Mouse (Mus musculus) midbrain, embryonic 11.5 days (tissue): ENCODE results near the gene Zfp672. TPM values are rescaled to one million over a fixed set of nuclear protein-coding genes. Genes with fewer than 3 reads are reported as not detected.

ENCODE experiments used
- ATAC-seq: fragments of 200-750 bp; cut with Nextera tagmentation; 2 replicates; pipeline ENCODE4 v1.8.0; 2017; ENCODE audit warnings: moderate TSS enrichment, moderate library complexity; ENCODE audit not compliant: low FRiP score
- DNase-seq: peaks from one replicate; pipeline ENCODE4 v3.0.0; 2015; ENCODE audit warnings: low spot score; ENCODE audit errors: missing footprints
- H3K27ac ChIP-seq: fragments of 300-500 bp; sonication (generic); 2 replicates; pipeline ENCODE4 v1.5.1; 2014; ENCODE audit warnings: low read depth, low read length
- H3K27me3 ChIP-seq: fragments of 300-500 bp; sonication (generic); 2 replicates; pipeline ENCODE4 v1.6.1; 2014; ENCODE audit warnings: mild to moderate bottlenecking, low read length, moderate library complexity, mixed read lengths; ENCODE audit not compliant: control insufficient read depth, insufficient read depth
- H3K36me3 ChIP-seq: fragments of 300-500 bp; sonication (generic); 2 replicates; pipeline ENCODE4 v1.6.1; 2014; ENCODE audit warnings: mild to moderate bottlenecking, low read length, moderate library complexity, mixed read lengths; ENCODE audit not compliant: control insufficient read depth, insufficient read depth
- H3K4me1 ChIP-seq: fragments of 300-500 bp; sonication (generic); 2 replicates; pipeline ENCODE4 v1.6.1; 2014; ENCODE audit warnings: low read length; ENCODE audit not compliant: control insufficient read depth, insufficient read depth
- H3K4me2 ChIP-seq: fragments of 300-500 bp; sonication (generic); 2 replicates; pipeline ENCODE4 v1.6.1; 2014; ENCODE audit warnings: mild to moderate bottlenecking, moderate library complexity
- H3K4me3 ChIP-seq: fragments of 300-500 bp; sonication (generic); 2 replicates; pipeline ENCODE4 v1.5.1; 2014; ENCODE audit warnings: low read depth, low read length
- H3K9ac ChIP-seq: fragments of 300-500 bp; sonication (generic); 2 replicates; pipeline ENCODE4 v1.6.1; 2014; ENCODE audit warnings: low read length
- H3K9me3 ChIP-seq: fragments of 300-500 bp; sonication (generic); 2 replicates; pipeline ENCODE4 v1.6.1; 2016; ENCODE audit warnings: low read length; ENCODE audit not compliant: control insufficient read depth
- WGBS: fragments of 180-500 bp; shearing (Covaris S2); extraction: QIAGEN DNeasy Blood & Tissue Kit; methylation state at CpG from one replicate; pipeline ENCODE4 v1.1.7; 2014; 5-methylcytosine and 5-hydroxymethylcytosine counted together
- polyA plus RNA-seq: library from polyadenylated mRNA; unstranded; fragments of >200 nt; fragmentation: Nextera tagmentation; extraction: Ambion mirVana; gene quantifications from 2 replicates; pipeline ENCODE4 v1.2.1, GENCODE M21; 2014

Zfp672 gene
- polyA plus RNA-seq, 1 experiment from 2014 or later, result 22.8 TPM

GRCm38 (mm10) chr11:58331546-58331945 is 1.4 kb upstream of the Zfp672 start:
- DNase-seq (no peak), ATAC-seq (no peak)
- Histone ChIP-seq H3K36me3 (peaks cover 7% of the 10 kb centered on the region; the same call in 1 of the 2 replicates), H3K9ac (peak overlapping the region; percentile 74), H3K4me2 (peak overlapping the region; percentile 88), H3K27me3 (no peaks in the 10 kb centered on the region), H3K4me3 (peak overlapping the region; percentile 91), H3K27ac (no peak overlapping the region), H3K9me3 (no peaks in the 10 kb centered on the region; the same call in 1 of the 2 replicates), H3K4me1 (peaks cover 18% of the 10 kb centered on the region)
- 85% methylated on average over 6 of the region's 6 CpGs for WGBS

- Histone ChIP-seq H3K9me3 (no peaks in the 10 kb centered on the region; the same call in 1 of the 2 replicates), H3K4me2 (peak overlapping the region; percentile 88), H3K4me1 (peaks cover 18% of the 10 kb centered on the region), H3K36me3 (peaks cover 7% of the 10 kb centered on the region; the same call in 1 of the 2 replicates), H3K4me3 (peak overlapping the region; percentile 91), H3K9ac (peak overlapping the region; percentile 74), H3K27ac (no peak overlapping the region), H3K27me3 (no peaks in the 10 kb centered on the region)
- WGBS, result 18% methylated on average over 10 of the region's 10 CpGs
- DNase-seq (no peak), ATAC-seq (no peak; the same call in 1 of the 2 replicates)
These were observed 983 bp upstream of the Zfp672 start for GRCm38 (mm10) chr11:58331149-58331495.

- Histone ChIP-seq H3K4me1 (peaks cover 18% of the 10 kb centered on the region), H3K4me3 (peak overlapping the region; percentile 91), H3K9me3 (no peaks in the 10 kb centered on the region; the same call in 1 of the 2 replicates), H3K27me3 (no peaks in the 10 kb centered on the region), H3K9ac (peak overlapping the region; percentile 90), H3K27ac (peak overlapping the region; percentile 20; the same call in 1 of the 2 replicates), H3K4me2 (peak overlapping the region; percentile 92), H3K36me3 (peaks cover 7% of the 10 kb centered on the region; the same call in 1 of the 2 replicates)
- WGBS, result under 1% methylated on average over 21 of the region's 21 CpGs
- ATAC-seq (peak; percentile 49), DNase-seq (no peak)
These were observed 248 bp downstream of the Zfp672 start for GRCm38 (mm10) chr11:58329906-58330275.

- no peaks in the 10 kb centered on the region; the same call in 1 of the 2 replicates for H3K9me3 ChIP-seq
- peaks cover 7% of the 10 kb centered on the region; the same call in 1 of the 2 replicates for H3K36me3 ChIP-seq
- H3K4me3 ChIP-seq, result no peak overlapping the region
- H3K27ac ChIP-seq, result no peak overlapping the region
- H3K4me1 ChIP-seq, result peaks cover 25% of the 10 kb centered on the region
- WGBS, result 92% methylated on average over 3 of the region's 3 CpGs
- DNase-seq (no peak), ATAC-seq (no peak)
- H3K4me2 ChIP-seq, result no peak overlapping the region
- H3K27me3 ChIP-seq, result no peaks in the 10 kb centered on the region
- no peak overlapping the region for H3K9ac ChIP-seq
These were observed 3.4 kb downstream of the Zfp672 start for GRCm38 (mm10) chr11:58326781-58327180.

GRCm38 (mm10) chr11:58324614-58325229 is 5.4 kb downstream of the Zfp672 start:
- H3K4me1 ChIP-seq, result peaks cover 18% of the 10 kb centered on the region
- H3K4me3 ChIP-seq, result no peak overlapping the region
- H3K27ac ChIP-seq, result no peak overlapping the region
- H3K36me3 ChIP-seq, result peaks cover 7% of the 10 kb centered on the region; the same call in 1 of the 2 replicates
- DNase-seq (no peak), ATAC-seq (no peak)
- H3K9ac ChIP-seq, result no peak overlapping the region
- no peak overlapping the region for H3K4me2 ChIP-seq
- 87% methylated on average over 3 of the region's 3 CpGs for WGBS
- no peaks in the 10 kb centered on the region; the same call in 1 of the 2 replicates for H3K9me3 ChIP-seq
- H3K27me3 ChIP-seq, result no peaks in the 10 kb centered on the region

- Histone ChIP-seq H3K4me3 (peak overlapping the region; percentile 71), H3K4me1 (peaks cover 13% of the 10 kb centered on the region), H3K27me3 (no peaks in the 10 kb centered on the region), H3K4me2 (peak overlapping the region; percentile 89), H3K27ac (peak overlapping the region; percentile 86), H3K9me3 (no peaks in the 10 kb centered on the region; the same call in 1 of the 2 replicates), H3K36me3 (peaks cover 7% of the 10 kb centered on the region; the same call in 1 of the 2 replicates), H3K9ac (peak overlapping the region; percentile 84)
- no peak for ATAC-seq
- 17% methylated on average over 24 of the region's 24 CpGs for WGBS
- DNase-seq, result peak; percentile 91
These were observed 6.4 kb downstream of the Zfp672 start for GRCm38 (mm10) chr11:58323570-58324340.

GRCm38 (mm10) chr11:58322824-58323569 is 7.1 kb downstream of the Zfp672 start:
- no peaks in the 10 kb centered on the region; the same call in 1 of the 2 replicates for H3K9me3 ChIP-seq
- no peaks in the 10 kb centered on the region for H3K27me3 ChIP-seq
- under 1% methylated on average over 57 of the region's 63 CpGs for WGBS
- DNase-seq (peak; percentile 99), ATAC-seq (peak; percentile 100)
- peaks cover 7% of the 10 kb centered on the region; the same call in 1 of the 2 replicates for H3K36me3 ChIP-seq
- peak overlapping the region; percentile 86 for H3K27ac ChIP-seq
- peaks cover 13% of the 10 kb centered on the region for H3K4me1 ChIP-seq
- peak overlapping the region; percentile 71 for H3K4me3 ChIP-seq
- H3K4me2 ChIP-seq, result peak overlapping the region; percentile 89
- peak overlapping the region; percentile 84 for H3K9ac ChIP-seq

- Histone ChIP-seq H3K9me3 (no peaks in the 10 kb centered on the region), H3K36me3 (peaks cover 6% of the 10 kb centered on the region; the same call in 1 of the 2 replicates), H3K27ac (no peak overlapping the region), H3K9ac (no peak overlapping the region), H3K27me3 (no peaks in the 10 kb centered on the region), H3K4me3 (no peak overlapping the region), H3K4me1 (peaks cover under 1% of the 10 kb centered on the region; the same call in 1 of the 2 replicates), H3K4me2 (no peak overlapping the region)
- no peak for ATAC-seq
- no peak for DNase-seq
- 66% methylated on average over 28 of the region's 28 CpGs for WGBS
These were observed 13.3 kb downstream of the Zfp672 start for GRCm38 (mm10) chr11:58316768-58317390.
